Mouse (Mus musculus): ENCODE results near the gene Sgcg.

Gene Sgcg

GRCm38 (mm10) chr14:61258352-61258751 is at the start of gene Sgcg:
TSS of gene Sgcg (minus strand) at chr14:61258490.
- DNase-seq (ENCODE audit: low read depth) = no peak

- no peak for DNase-seq (ENCODE audit: low read depth)
These were observed 45.8 kb upstream of the Sgcg start for GRCm38 (mm10) chr14:61303969-61304609.

GRCm38 (mm10) chr14:61302428-61302827 is 44.1 kb upstream of the Sgcg start:
- DNase-seq (ENCODE audit: low read depth) = no peak

- DNase-seq (ENCODE audit: low read depth) = no peak
These were observed 43.0 kb upstream of the Sgcg start for GRCm38 (mm10) chr14:61301323-61301722.

- DNase-seq (ENCODE audit: low read depth) = no peak
These were observed 41.5 kb upstream of the Sgcg start for GRCm38 (mm10) chr14:61299810-61300209.

GRCm38 (mm10) chr14:61294738-61295079 is 36.4 kb upstream of the Sgcg start:
- peak; percentile 68 for DNase-seq (ENCODE audit: low read depth)

GRCm38 (mm10) chr14:61293884-61294737 is 35.8 kb upstream of the Sgcg start:
- DNase-seq (ENCODE audit: low read depth) = peak; percentile 77

GRCm38 (mm10) chr14:61290664-61291063 is 32.4 kb upstream of the Sgcg start:
- DNase-seq (ENCODE audit: low read depth) = no peak

GRCm38 (mm10) chr14:61288606-61289286 is 30.5 kb upstream of the Sgcg start:
- no peak for DNase-seq (ENCODE audit: low read depth)

GRCm38 (mm10) chr14:61278676-61279300 is 20.5 kb upstream of the Sgcg start:
- no peak for DNase-seq (ENCODE audit: low read depth)

- peak; percentile 64 for DNase-seq (ENCODE audit: low read depth)
These were observed 19.0 kb upstream of the Sgcg start for GRCm38 (mm10) chr14:61277285-61277684.

GRCm38 (mm10) chr14:61274414-61275198 is 16.3 kb upstream of the Sgcg start:
- DNase-seq (ENCODE audit: low read depth) = no peak

GRCm38 (mm10) chr14:61267908-61268475 is 9.7 kb upstream of the Sgcg start:
- DNase-seq (ENCODE audit: low read depth) = no peak

- no peak for DNase-seq (ENCODE audit: low read depth)
These were observed 794 bp upstream of the Sgcg start for GRCm38 (mm10) chr14:61259084-61259483.

- DNase-seq (ENCODE audit: low read depth) = no peak
These were observed 5.5 kb downstream of the Sgcg start for GRCm38 (mm10) chr14:61252596-61253388.

- no peak for DNase-seq (ENCODE audit: low read depth)
These were observed 11.8 kb downstream of the Sgcg start for GRCm38 (mm10) chr14:61246444-61246843.

- peak; percentile 52 for DNase-seq (ENCODE audit: low read depth)
These were observed 15.7 kb downstream of the Sgcg start for GRCm38 (mm10) chr14:61242611-61243010.

- DNase-seq (ENCODE audit: low read depth) = no peak
These were observed 19.5 kb downstream of the Sgcg start for GRCm38 (mm10) chr14:61238751-61239150.

GRCm38 (mm10) chr14:61237101-61237654 is 21.1 kb downstream of the Sgcg start:
- DNase-seq (ENCODE audit: low read depth) = no peak

- no peak for DNase-seq (ENCODE audit: low read depth)
These were observed 22.3 kb downstream of the Sgcg start for GRCm38 (mm10) chr14:61235846-61236474.
